Mouse (Mus musculus): ENCODE measurements around the gene Srrm1. TPM values are rescaled to one million over a fixed set of nuclear protein-coding genes. Genes with fewer than 3 reads are reported as not detected.

Srrm1 gene
- polyA plus RNA-seq, 1 experiment from 2014 or later = 225 TPM

DNA sequence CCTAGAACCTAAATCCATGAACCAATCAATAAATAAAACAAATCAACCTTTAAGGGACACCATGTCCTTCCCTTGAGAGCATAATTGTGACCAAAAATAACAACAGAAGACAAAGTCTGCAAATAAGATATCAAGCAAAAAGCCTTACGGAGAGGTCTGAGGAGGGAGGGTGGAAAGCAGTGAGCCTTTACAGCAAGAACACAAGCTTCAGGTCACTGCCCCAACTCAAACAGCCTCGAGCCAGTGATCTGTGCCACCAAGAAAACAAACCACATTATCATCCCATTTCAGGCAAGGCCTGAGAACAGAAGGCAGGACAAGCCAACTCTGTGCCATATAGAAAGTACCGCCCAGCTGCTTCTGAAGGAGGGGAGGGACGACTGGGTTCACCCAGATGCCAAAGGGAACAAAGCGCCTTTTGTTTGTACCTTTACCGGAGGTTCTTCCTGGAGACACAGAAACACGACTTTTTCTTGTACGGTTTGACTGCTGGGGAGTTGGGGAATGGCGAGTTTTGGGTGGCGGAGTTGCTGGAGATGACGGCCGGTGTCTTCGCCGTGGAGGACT, 15.7 kb downstream of the Srrm1 start:
- Histone ChIP-seq H3K27me3 (ENCODE audit: insufficient read depth, poor library complexity, severe bottlenecking) (no peaks in the 10 kb centered on the region), H3K27ac (no peak overlapping the region), H3K4me3 (no peak overlapping the region), H3K4me1 (replicated peaks) (no peaks in the 10 kb centered on the region), H3K9me3 (no peaks in the 10 kb centered on the region), H3K36me3 (peaks cover 100% of the 10 kb centered on the region)
- DNase-seq (ENCODE audit: low spot score) = no peak
- 82% methylated on average over 14 of the region's 14 CpGs for WGBS

GRCm38 (mm10) chr4:135336023-135336357, 17.1 kb downstream of the Srrm1 start:
- Histone ChIP-seq H3K4me3 (no peak overlapping the region), H3K27ac (no peak overlapping the region), H3K36me3 (peaks cover 100% of the 10 kb centered on the region), H3K4me1 (replicated peaks) (no peaks in the 10 kb centered on the region), H3K9me3 (no peaks in the 10 kb centered on the region), H3K27me3 (ENCODE audit: insufficient read depth, poor library complexity, severe bottlenecking) (no peaks in the 10 kb centered on the region)
- no peak for DNase-seq (ENCODE audit: low spot score)
- 96% methylated on average over 3 of the region's 3 CpGs for WGBS

GRCm38 (mm10) chr4:135335327-135336022, 17.6 kb downstream of the Srrm1 start:
- no peaks in the 10 kb centered on the region for H3K9me3 ChIP-seq
- WGBS = 94% methylated on average over 9 of the region's 9 CpGs
- no peaks in the 10 kb centered on the region for H3K27me3 ChIP-seq (ENCODE audit: insufficient read depth, poor library complexity, severe bottlenecking)
- peaks cover 100% of the 10 kb centered on the region for H3K36me3 ChIP-seq
- no peak for DNase-seq (ENCODE audit: low spot score)
- H3K4me1 ChIP-seq (replicated peaks) = no peaks in the 10 kb centered on the region
- no peak overlapping the region for H3K27ac ChIP-seq
- no peak overlapping the region for H3K4me3 ChIP-seq

DNA sequence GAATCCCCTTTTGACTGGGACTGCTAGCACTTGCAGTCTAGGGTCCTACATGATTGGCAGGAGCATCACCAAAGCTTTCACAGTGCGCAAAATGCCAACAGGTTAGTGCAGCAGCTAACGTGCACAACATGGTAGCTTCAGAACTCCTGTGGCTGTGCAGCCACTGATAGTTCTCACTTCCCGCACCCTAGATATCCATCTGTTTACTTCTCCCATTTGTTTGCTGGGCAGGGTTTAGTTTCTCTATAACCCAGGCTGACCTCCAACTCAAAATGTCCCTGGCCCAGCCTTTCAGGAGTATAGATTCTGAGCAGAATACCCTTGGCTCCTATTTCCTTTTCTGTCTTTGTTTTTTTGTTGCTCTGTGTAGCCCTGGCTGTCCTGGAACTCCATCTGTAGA, 26.7 kb downstream of the Srrm1 start:
- H3K36me3 ChIP-seq = peaks cover 100% of the 10 kb centered on the region
- DNase-seq (ENCODE audit: low spot score) = no peak
- H3K4me3 ChIP-seq = no peak overlapping the region
- H3K4me1 ChIP-seq (replicated peaks) = no peaks in the 10 kb centered on the region
- no peaks in the 10 kb centered on the region for H3K9me3 ChIP-seq
- no peak overlapping the region for H3K27ac ChIP-seq
- no peaks in the 10 kb centered on the region for H3K27me3 ChIP-seq (ENCODE audit: insufficient read depth, poor library complexity, severe bottlenecking)
- WGBS = 95% methylated on average over 3 of the region's 3 CpGs

DNA sequence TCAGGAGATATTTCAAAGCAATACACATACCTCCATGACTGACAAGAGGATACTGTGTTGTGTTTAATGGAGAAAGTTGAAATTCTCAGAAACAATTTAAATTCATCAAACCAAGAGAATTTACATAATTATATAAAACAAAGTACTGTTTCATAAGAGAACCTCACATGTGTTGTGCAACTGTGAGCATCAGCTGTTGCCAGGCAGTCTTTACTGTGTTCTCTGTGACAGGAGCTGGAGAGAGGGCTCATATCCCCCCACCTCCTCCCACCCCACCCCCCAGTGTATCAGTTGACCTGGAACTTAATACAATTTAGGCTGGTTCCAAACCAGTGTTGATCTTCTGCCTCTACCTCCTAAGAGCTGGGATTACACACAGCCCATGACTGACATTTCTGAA, 27.1 kb downstream of the Srrm1 start:
- no peaks in the 10 kb centered on the region for H3K9me3 ChIP-seq
- no peak for DNase-seq (ENCODE audit: low spot score)
- H3K4me3 ChIP-seq = no peak overlapping the region
- no peak overlapping the region for H3K27ac ChIP-seq
- H3K4me1 ChIP-seq (replicated peaks) = no peaks in the 10 kb centered on the region
- H3K27me3 ChIP-seq (ENCODE audit: insufficient read depth, poor library complexity, severe bottlenecking) = no peaks in the 10 kb centered on the region
- H3K36me3 ChIP-seq = peaks cover 100% of the 10 kb centered on the region

DNA sequence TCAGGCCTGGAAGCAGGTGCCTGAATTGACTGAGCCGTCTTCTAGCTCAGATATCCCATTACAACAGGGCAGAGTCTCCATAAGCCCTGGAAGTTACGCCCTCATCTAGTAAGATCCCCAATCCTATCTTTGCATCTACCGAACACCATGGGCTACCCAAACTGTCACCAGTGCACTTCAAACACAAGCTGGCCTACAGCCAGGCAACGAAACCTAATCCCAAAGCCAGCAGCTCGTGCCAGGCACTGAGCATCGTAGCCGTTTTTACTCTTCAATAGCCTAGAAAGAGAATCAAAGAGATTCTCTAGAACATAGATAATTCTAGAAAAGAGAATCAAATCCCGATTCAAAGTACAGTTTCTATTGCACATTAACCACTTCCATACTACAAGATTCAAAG, 30.1 kb downstream of the Srrm1 start:
- H3K27me3 ChIP-seq (ENCODE audit: insufficient read depth, poor library complexity, severe bottlenecking) = no peaks in the 10 kb centered on the region
- H3K36me3 ChIP-seq = peaks cover 100% of the 10 kb centered on the region
- DNase-seq (ENCODE audit: low spot score) = no peak
- no peaks in the 10 kb centered on the region for H3K9me3 ChIP-seq
- 95% methylated on average over 8 of the region's 8 CpGs for WGBS
- H3K4me1 ChIP-seq (replicated peaks) = no peaks in the 10 kb centered on the region
- H3K4me3 ChIP-seq = no peak overlapping the region
- no peak overlapping the region for H3K27ac ChIP-seq

DNA sequence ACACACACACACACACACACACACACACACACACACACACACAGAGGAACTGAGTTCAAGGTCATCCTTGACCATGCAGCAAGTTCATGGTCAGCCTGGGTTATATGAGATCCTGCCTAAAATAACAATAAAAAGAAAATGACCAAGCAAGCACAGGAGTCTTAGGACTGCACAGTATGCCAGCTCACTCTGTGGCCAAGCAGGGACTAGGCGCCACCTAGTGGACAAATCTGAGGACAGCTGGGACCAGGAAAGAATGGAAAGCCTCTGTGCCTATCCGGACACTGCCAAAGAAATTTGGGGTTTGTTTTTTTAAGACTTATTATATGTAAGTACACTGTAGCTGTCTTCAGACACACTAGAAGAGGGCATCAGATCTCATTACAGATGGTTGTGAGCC, 35.2 kb downstream of the Srrm1 start:
- H3K4me3 ChIP-seq = no peak overlapping the region
- H3K9me3 ChIP-seq = peaks cover 11% of the 10 kb centered on the region
- WGBS = 29% methylated on average over 2 of the region's 2 CpGs
- peak; percentile 83 for DNase-seq (ENCODE audit: low spot score)
- no peaks in the 10 kb centered on the region for H3K27me3 ChIP-seq (ENCODE audit: insufficient read depth, poor library complexity, severe bottlenecking)
- peaks cover 8% of the 10 kb centered on the region for H3K4me1 ChIP-seq (replicated peaks)
- no peak overlapping the region for H3K27ac ChIP-seq
- H3K36me3 ChIP-seq = peaks cover 89% of the 10 kb centered on the region

DNA sequence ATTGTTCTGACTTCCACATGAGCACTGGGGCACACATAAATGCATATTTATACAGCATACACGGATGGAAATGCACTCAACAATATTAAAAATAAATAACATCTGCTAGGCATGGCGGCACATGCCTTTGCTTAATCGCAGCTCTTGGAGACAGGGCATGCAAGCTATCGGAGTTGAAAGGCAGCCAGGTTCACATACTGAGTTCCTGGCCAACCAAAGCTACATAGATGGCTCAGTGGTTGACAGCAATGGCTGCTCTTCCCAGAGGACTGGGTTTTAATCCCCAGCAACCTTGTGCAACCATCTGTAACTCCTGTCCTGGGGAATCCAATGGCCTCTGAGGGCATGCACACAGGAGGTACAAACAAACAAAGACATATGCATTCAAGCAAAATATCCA, 35.6 kb downstream of the Srrm1 start:
- Histone ChIP-seq H3K36me3 (peaks cover 84% of the 10 kb centered on the region), H3K27ac (no peak overlapping the region), H3K9me3 (peaks cover 11% of the 10 kb centered on the region), H3K27me3 (ENCODE audit: insufficient read depth, poor library complexity, severe bottlenecking) (no peaks in the 10 kb centered on the region), H3K4me3 (no peak overlapping the region), H3K4me1 (replicated peaks) (peaks cover 13% of the 10 kb centered on the region)
- no peak for DNase-seq (ENCODE audit: low spot score)
- 95% methylated on average over 4 of the region's 4 CpGs for WGBS

- WGBS = 96% methylated on average over 9 of the region's 9 CpGs
- H3K36me3 ChIP-seq = peaks cover 62% of the 10 kb centered on the region
- H3K27ac ChIP-seq = no peak overlapping the region
- H3K27me3 ChIP-seq (ENCODE audit: insufficient read depth, poor library complexity, severe bottlenecking) = no peaks in the 10 kb centered on the region
- H3K9me3 ChIP-seq = peaks cover 11% of the 10 kb centered on the region
- no peak for DNase-seq (ENCODE audit: low spot score)
- no peak overlapping the region for H3K4me3 ChIP-seq
- peaks cover 15% of the 10 kb centered on the region for H3K4me1 ChIP-seq (replicated peaks)
Observed at GRCm38 (mm10) chr4:135315287-135315686, 37.8 kb downstream of the Srrm1 start.

DNA sequence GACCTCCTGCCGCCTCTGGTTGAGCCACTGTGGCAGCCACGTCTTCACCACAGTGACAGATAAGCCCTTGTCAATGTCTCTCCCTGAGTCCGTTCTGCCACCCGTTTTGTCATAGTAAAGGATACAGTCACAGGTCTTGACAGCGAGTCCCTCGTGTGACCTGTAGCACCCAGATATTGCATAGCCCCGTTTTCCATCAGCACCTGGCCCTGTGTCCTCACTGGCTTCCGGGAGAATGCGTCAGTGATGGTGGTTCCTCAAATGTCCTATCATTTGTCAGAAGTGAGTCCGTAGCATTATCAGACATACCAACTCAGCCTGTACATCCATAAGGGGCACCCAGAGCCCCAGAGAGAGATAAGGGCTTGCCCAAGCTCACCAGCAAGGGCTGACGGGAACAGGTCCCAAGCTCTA, 38.7 kb downstream of the Srrm1 start:
- Histone ChIP-seq H3K9me3 (peaks cover 11% of the 10 kb centered on the region), H3K4me3 (no peak overlapping the region), H3K27ac (no peak overlapping the region), H3K36me3 (peaks cover 53% of the 10 kb centered on the region), H3K27me3 (ENCODE audit: insufficient read depth, poor library complexity, severe bottlenecking) (no peaks in the 10 kb centered on the region), H3K4me1 (replicated peaks) (peaks cover 21% of the 10 kb centered on the region)
- no peak for DNase-seq (ENCODE audit: low spot score)
- 85% methylated on average over 11 of the region's 11 CpGs for WGBS

DNA sequence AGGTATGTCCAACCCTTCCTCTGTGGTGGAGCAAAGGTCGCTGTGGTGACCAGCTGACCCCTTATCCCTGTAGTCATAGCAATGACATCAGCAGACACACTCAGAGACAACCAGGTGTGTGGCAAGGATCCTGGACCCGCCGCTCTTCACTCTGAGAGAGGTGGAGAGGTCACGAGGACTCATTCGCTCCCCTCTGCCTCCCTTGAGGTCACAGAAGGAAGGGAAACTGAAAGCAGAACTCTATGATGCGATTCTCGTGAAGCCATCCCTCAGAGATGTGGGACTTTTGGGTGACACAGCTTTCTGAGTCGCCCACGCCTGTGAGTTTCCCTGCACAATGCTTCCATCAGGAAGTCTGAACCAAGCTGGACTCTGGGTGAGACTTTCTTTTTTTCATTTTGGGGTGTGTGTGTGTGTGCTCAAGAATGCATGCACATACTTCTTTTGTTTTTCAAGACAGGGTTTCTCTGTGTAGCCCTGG, 39.3 kb downstream of the Srrm1 start:
- no peak overlapping the region for H3K27ac ChIP-seq
- H3K4me3 ChIP-seq = no peak overlapping the region
- H3K36me3 ChIP-seq = peaks cover 47% of the 10 kb centered on the region
- DNase-seq (ENCODE audit: low spot score) = no peak
- H3K4me1 ChIP-seq (replicated peaks) = peaks cover 28% of the 10 kb centered on the region
- H3K27me3 ChIP-seq (ENCODE audit: insufficient read depth, poor library complexity, severe bottlenecking) = no peaks in the 10 kb centered on the region
- peaks cover 11% of the 10 kb centered on the region for H3K9me3 ChIP-seq
- 81% methylated on average over 9 of the region's 9 CpGs for WGBS

GRCm38 (mm10) chr4:135313111-135313691, 39.9 kb downstream of the Srrm1 start:
- peaks cover 41% of the 10 kb centered on the region for H3K36me3 ChIP-seq
- H3K9me3 ChIP-seq = peaks cover 11% of the 10 kb centered on the region
- H3K4me3 ChIP-seq = no peak overlapping the region
- DNase-seq (ENCODE audit: low spot score) = no peak
- H3K27me3 ChIP-seq (ENCODE audit: insufficient read depth, poor library complexity, severe bottlenecking) = no peaks in the 10 kb centered on the region
- peaks cover 29% of the 10 kb centered on the region for H3K4me1 ChIP-seq (replicated peaks)
- H3K27ac ChIP-seq = peak overlapping the region; percentile 29; the same call in 1 of the 2 replicates
- 73% methylated on average over 17 of the region's 17 CpGs for WGBS

- H3K4me1 ChIP-seq (replicated peaks) = peaks cover 29% of the 10 kb centered on the region
- 45% methylated on average over 4 of the region's 4 CpGs for WGBS
Observed at GRCm38 (mm10) chr4:135312706-135313105, 40.4 kb downstream of the Srrm1 start.

More at GRCm38 (mm10) chr4:135312706-135313105, 40.4 kb downstream of the Srrm1 start:
- DNase-seq (ENCODE audit: low spot score) = no peak
- no peaks in the 10 kb centered on the region for H3K27me3 ChIP-seq (ENCODE audit: insufficient read depth, poor library complexity, severe bottlenecking)
- peaks cover 11% of the 10 kb centered on the region for H3K9me3 ChIP-seq
- peaks cover 36% of the 10 kb centered on the region for H3K36me3 ChIP-seq
- peak overlapping the region; percentile 29; the same call in 1 of the 2 replicates for H3K27ac ChIP-seq
- H3K4me3 ChIP-seq = no peak overlapping the region
